Mouse (Mus musculus) urinary bladder, postnatal 36 days (tissue): ENCODE measurements at regions not wholly inside any gene's neighbourhood (a gene's known extent, or its start where the extent isn't known, plus 50 kb on each side); places are given as distances from the start of the nearest gene placed in this dataset.

Experiments used
- DNase-seq, 2 experiments: peaks; one replicate each; pipeline ENCODE4 v3.0.0; 2022; ENCODE audit warnings: low spot score in 2 of 2, mixed read lengths in 1 of 2

- no peak for DNase-seq
Measured at GRCm38 (mm10) chr2:75567131-75567530, 91.9 kb upstream of the Hnrnpa3 start.

GRCm38 (mm10) chr2:75569756-75570155 lies 89.3 kb upstream of the Hnrnpa3 start:
- no peak for DNase-seq

DNA sequence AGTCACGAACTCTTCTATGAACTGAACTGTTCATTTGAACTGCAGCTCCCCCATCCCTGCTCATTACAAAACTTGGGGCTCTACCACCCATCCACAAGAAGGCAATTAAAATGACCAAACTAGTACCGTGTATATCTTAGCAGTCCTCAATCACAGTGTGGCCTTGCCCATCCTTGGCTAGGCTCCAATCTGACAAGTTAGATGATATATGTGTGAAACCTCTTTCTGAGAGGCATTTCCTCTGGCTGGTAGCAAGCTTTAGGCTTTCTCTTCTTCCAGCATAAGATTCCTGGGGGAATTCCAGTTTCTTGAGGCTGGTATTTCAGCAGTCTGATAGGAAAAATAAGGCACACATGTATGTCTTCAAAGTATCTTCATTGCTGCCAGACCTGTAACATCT lies 88.8 kb upstream of the Hnrnpa3 start:
- no peak for DNase-seq

DNA sequence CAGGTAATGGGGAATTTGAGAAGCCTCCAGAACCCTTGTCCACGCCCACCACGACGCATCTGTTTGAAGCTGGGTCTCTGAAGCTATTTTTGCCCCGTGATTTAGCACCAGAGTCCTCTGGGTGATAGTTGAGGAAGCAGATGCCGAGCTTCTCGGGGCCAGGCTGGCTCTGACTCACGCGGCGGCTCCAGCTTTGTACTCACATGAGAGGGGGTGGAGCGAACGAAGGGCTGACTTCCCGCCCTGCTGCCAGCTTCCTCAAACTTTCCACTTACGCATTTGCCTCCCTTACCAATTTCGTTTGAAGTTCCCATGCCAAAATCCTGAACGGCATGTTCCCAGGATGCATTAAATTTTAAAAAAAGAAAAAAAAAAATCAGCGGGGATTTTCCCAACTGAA lies 74.1 kb upstream of the Hnrnpa3 start:
- DNase-seq: peak; percentile 73 to 87

DNA sequence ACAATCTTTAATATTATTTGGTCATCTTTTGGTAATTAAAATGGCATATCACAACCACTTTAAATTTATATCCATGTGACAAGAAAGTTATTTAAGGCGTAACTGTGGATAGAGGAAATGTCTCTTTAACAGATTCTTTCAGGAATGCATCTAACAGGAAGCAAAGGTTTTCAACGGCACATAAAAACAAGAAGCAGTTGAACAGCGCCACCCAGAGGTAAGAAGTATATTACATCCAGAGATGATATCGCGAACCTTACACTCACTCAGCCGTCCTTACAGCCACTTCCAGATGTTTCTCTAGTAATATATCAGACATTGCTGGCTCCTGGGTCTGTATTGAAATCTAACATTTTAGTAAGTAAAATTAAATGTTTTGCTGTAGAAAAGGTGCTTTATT lies 70.5 kb upstream of the Hnrnpa3 start:
- DNase-seq: peak; percentile 50 to 60

- peak; percentile 33 to 48 for DNase-seq
Measured at GRCm38 (mm10) chr2:75589452-75589851, 69.6 kb upstream of the Hnrnpa3 start.

GRCm38 (mm10) chr2:75590175-75590574 lies 68.9 kb upstream of the Hnrnpa3 start:
- DNase-seq: peak; percentile 78 to 85

DNA sequence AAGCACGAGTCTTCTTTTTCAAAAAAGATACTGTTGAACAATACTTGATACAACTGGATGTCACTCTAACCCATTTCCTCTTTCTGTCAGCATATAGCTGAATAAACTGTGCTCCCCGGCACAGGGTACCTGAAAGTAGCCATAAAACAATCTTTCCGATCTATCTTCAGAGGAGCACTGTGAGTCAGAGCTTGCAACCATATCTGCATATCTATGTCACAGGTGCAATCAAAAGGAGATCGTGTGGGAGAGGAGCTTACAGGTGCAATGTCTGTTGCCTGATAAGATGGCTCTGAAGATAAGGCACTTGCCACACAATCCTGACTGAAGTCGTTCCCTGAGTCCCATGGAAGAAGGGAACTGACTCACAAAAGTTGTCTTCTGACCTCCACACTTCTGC lies 58.5 kb upstream of the Hnrnpa3 start:
- no peak for DNase-seq

DNA sequence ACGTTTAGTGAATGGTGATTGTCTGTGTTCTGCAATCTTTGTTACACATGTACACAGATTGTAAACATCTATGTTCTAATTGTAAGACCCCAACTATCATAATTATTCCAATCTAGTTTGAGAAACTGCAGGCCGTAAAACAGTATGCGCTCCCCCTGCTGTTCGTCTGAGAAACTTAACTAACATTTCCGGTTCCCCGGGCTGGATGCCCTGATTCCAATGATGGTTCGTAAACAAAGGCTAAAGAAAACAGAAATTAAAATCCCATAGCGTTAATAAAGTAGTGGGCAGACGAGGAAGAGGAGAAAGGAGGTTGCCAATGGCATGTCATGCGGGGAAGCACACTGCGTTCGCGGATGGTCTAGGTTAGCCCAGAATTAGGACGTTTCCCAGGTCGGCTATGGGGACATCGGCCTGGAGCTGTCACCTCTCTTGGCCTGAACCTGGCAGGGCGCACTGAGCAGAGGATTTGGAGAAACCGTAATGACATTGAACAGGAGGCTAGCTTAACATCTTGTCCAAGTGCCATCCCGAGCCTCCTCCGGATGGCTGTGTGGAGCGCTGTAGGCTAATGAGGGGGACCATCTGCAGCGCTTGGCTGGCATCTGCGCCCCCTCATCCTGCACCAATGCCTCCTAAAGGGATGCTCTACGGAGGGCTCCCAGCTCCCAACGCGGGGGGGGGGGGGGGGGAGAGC lies 55.7 kb upstream of the Hnrnpa3 start:
- no peak for DNase-seq

GRCm38 (mm10) chr2:75605634-75606033 lies 53.4 kb upstream of the Hnrnpa3 start:
- DNase-seq: peak in 1 of 2 experiments; percentile 57

GRCm38 (mm10) chr2:75607010-75607915 lies 51.8 kb upstream of the Hnrnpa3 start:
- no peak for DNase-seq

DNA sequence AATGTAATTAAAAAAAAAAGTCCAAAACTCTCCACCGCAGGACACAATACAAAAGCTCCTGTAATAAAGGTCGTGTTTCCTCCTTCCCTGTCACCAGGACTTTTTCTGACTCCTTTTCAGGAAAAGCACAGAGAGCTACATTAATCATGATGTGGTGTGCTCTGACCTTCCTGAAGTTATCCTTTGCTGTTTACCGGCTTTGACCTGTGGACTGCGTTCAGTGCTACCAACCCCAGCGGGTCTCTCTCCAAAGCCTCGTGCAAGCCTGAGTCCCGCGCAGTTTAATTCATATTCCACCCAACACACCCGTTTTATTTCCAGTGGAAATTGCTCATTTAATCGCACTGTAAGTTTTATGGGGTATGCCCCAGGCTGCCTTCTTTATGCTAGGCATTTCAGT lies 51.1 kb upstream of the Hnrnpa3 start:
- no peak for DNase-seq

GRCm38 (mm10) chr2:75608482-75608881 lies 50.6 kb upstream of the Hnrnpa3 start:
- no peak for DNase-seq

GRCm38 (mm10) chr2:75609150-75609946 lies 49.7 kb upstream of the Hnrnpa3 start:
- DNase-seq: peak in 1 of 2 experiments; percentile 53
